Mouse (Mus musculus) ZHBTc4 (cell line): ENCODE measurements around the gene Kcnh5.

ENCODE experiments used
- DNase-seq: peaks from one replicate; pipeline ENCODE4 v3.0.0-alpha.2; 2011; ENCODE audit warnings: low read depth, low spot score

The Kcnh5 gene

DNA sequence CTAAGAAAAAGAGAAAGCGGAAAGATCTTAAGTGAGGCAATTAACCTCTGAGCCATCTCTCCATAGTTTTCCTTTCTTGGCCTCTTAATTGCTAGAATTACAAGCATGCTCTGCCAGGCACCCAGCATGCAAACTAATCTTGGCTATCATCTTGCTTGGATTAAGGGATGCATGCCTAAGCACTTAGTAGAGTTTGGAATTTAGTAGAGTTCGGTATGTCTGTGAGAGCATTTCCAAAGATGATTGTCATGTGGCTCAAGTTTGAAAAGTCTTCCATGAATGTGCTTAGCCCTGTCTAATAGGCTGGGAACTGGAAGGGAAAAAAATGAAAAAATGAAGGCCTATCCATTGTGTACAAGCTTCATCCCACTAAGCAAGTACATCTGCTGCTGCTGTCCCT, 224.5 kb downstream of the Kcnh5 start:
- no peak for DNase-seq

DNA sequence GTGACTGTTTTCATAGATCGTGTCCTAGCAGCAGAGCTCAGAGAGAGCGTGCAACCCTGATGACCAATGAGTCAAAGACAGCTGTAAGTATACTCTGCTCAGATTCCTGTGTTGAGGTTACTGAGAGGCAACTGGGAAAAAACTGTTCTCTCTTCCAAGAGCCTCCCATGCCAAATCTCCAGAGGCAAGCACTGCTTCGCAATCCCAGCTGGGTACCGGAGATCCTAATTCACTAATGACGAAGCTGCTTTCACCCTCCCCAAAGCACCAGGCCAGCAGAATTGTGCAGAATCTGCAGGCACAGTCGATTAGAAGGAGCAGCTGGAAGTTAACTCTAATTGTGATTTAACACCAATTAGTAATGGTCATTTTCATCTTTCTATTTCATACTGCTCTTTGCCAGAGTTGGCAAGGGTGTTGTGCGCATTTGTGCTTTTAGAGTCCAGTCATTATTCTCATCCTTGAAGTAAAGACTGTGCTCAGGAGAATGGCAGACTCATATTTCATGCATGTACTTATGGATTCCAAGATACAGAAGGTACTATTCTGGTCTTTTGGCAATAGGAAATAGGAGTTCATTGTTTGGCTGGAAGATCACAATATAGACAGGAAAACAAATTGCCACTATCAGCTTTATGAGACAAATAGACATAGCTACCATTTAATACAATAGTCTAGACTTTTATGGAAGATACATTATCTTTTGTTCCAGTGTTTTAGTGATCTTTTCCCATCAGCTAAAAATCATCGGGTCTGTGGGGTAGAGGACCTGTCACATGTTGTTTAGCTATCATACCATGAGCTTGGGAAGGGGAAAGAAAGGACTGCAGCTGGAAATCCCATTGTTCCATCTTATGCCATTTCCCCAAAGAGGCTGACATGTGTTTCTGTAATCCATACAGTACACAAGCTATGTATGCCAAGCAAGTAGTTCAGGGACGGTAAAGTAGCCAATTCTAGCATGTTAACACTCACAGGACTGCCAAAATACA, 225.7 kb downstream of the Kcnh5 start:
- no peak for DNase-seq

DNA sequence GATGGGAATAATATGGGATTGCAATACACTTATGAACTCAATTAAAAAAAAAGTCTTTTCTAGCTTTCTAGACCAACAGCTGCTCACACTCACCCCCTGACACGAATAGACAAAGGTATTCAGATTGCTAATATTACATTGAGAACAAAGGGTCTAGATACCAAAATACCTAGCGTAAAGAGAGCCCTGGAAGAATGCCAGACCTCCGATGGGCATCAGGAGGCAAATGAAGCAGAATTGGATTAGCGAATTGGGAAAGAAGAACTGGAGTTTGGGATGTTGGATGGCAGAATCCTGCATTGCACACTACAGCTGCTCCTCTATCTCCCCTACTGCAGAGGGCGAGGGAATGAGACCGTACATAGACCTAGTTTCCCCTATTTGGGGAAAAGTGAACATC, 275.8 kb downstream of the Kcnh5 start:
- DNase-seq = no peak

DNA sequence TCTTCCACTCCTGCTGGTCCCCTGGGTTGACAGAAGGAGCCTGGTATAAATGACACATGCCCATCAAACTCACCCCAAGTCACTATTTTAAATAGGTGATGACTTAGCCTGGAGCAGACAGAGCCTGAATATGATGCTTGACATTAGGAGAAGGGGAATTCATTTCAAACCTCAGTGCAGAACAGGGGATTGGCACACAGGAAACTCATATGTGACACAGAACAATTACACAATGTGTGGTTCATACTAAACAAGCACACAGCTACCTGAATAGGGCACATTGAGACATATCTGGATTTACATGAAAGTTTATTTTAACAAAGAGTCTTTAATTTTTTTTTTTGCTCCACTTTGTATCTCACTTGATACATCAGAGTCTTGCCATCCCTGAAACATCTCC, 276.4 kb downstream of the Kcnh5 start:
- DNase-seq = no peak

DNA sequence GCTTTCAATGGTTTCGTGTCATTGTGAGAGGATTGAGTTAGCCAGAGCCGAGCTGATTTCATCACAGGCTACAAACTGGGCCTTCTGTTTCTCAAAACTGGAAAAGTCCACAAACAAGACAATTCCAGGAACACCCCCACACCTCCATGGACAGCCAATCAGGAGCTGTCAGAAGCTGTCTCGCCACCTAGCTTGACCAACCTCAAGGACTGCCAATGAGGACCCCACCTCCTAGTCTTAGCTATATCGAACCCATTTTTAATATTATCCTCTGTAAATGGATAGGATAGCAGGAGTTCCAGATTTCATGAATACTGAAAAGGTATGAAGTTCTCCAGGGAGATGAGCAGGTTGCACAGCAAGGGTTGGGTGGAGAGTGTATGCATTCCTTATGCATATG, 278.1 kb downstream of the Kcnh5 start:
- no peak for DNase-seq

DNA sequence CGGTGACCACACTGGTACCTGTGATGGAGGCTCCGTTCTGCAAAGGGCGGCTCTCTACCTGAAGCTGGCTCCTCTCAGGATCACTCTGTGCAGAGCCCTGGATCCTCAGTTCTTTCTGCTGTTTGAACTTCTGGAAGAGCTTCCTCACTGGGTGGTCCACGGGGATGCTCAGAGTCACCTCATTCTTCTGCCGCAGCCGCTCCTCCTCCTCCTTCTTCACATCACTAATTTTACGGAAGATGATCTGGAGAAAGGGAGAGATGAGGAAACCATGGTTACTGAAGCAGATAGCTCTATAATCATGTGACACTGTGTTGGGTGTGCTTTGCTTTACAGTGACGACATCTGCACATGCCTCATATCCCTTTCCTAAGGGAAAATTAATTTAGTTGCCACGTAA, 278.9 kb downstream of the Kcnh5 start:
- DNase-seq = no peak

DNA sequence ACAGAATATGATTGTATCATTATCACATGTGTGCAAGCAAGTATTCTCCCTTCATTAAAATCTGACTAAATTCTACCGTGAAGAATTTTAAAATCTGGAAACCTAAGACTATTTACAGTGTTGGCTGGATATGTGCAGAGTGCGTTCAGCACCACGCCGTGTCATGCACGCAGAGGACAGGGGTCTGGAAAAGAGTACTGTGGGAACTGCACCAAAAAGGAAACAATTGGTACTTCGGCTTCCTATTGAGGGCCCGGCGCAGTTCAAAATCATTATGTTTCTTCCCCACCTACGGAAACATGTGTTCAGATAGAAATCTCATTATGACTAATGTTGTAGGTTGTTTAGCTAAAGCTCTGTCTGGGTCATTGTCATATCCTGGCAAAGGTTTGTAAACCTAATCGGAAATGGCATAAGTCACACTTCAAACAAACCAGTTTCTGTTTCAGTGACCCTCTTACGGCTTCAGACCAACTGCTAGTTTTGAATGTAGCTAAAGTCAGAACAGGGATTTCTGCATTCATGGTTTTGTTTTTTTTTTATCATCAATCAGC, 282.2 kb downstream of the Kcnh5 start:
- no peak for DNase-seq

DNA sequence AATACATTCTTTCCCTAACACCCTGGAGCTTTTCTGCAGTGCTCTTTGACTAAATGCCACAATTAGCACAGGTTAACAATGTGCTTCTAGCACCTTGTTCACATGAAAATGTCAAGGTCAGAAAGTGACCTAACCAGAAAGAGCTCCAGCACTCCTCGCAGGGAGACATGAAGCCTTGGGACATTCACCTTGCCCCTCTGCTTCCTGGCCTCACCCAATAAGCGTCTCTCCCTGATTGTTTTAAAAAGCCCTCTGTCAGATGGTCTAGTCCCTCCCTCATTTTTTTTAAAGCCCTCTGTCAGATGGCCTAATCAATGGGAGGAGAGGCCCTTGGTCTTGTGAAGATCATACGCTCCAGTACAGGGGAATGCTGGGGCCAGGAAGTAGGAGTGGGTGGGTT, 287.7 kb downstream of the Kcnh5 start:
- DNase-seq = peak; percentile 70

DNA sequence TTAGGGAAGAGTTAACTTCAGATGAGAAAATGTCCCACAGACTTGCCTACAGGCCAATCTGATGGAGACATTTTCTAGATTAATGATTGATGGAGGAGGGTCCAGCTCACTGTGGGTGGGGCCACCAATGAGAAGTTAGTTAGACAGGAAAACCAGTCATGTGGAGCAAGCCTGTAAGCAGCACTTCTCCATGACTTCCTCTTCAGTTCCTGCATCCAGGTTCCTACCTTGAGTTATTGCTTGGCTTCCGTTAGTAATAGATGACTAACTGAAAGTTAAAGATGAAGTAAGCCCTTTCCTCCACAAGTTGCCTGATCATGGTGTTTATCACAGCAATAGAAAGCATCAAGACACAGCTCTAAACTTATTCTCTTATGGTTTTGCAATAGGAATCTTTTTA, 290.1 kb downstream of the Kcnh5 start:
- no peak for DNase-seq

DNA sequence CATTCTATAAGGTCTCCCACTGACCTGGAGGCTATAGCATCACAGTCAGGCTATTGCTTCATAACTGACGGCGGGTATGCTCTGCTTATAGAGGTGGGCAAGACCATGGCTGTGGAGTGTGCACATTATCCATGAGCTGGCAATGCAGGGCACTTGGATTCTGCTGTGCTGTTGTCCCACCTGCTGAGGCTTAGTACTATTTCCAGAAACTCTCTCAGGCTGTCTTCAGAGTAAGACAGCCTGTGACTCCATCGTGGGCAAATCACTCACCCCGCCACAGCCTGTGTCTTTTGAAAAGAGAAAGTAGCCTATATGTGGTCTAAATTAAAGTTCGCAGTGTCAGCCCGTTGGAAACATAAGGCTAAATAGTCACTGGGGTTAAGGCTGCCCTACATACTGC, 295.8 kb downstream of the Kcnh5 start:
- no peak for DNase-seq

DNA sequence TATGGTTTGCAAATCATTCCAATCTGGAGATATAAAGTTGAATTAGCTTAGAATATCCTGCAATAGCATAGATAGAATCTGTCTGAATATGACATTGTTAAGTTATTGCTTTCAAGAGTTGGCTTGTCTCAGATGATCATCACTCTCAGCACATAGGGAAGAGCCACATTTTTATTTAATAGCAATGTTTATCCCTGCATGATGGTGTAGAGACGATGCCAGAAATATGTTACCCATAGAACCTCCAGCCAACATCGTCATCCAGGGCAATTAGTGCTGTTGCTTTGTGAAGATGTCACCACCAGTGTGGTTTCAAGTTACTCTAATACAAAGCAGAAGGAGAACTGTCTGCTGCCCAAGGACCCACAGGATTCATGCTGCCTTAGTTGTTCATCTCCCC, 321.5 kb downstream of the Kcnh5 start:
- no peak for DNase-seq

DNA sequence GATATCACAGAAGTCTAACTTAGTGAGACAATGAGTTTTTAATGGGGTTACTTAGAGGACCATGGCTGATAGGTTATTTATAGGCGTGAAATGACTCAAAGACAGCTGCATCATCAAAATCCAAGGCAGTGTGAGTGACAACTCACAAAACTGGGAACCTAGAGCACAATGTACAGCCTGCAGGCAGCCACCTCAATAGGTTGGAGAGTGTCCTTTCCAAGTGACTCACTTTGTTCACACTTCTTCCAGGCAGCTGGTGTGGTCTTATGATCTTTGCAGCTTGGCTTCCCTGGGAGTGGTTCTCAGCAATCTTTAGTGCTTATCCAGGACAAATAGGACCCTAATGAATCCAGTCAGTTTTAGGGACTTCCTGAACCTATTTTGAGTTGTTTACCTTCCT, 322.9 kb downstream of the Kcnh5 start:
- no peak for DNase-seq

DNA sequence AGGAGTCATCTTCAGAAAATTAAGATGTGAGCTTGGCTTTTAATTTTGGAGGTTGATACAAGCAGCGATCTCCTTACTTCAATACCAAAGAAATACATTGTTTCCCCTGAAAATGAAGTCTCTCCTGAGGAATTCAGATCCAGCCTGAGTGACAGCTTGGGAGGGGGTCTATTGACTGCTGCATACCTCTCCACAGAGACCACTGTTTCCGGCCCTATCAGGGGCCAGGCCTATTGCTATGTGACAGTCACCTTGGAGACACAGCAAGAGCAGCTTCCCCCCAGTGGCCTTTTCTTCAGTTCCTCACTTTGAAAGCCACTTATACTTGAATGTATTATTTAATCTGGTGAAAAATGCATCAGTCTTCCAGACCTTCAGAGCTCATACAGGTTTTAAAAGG, 326.8 kb downstream of the Kcnh5 start:
- DNase-seq = no peak

DNA sequence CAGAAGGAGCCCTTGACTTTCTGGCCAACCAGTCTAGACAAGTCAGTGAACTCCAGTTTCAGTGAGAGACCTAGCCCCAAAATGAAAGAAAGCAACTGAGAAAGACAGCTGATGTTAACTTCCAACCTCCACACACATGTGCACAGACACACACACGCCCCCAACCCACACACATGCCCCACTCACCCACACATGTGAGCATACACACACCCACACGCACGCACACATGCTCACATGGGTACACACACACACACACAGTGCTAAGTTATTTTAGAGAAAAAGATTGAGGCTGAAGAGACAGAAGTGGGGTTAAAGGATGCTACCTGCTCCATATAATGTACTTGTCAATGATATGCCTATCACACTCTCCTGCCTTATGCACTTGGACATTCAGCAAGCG, 327.2 kb downstream of the Kcnh5 start:
- no peak for DNase-seq

DNA sequence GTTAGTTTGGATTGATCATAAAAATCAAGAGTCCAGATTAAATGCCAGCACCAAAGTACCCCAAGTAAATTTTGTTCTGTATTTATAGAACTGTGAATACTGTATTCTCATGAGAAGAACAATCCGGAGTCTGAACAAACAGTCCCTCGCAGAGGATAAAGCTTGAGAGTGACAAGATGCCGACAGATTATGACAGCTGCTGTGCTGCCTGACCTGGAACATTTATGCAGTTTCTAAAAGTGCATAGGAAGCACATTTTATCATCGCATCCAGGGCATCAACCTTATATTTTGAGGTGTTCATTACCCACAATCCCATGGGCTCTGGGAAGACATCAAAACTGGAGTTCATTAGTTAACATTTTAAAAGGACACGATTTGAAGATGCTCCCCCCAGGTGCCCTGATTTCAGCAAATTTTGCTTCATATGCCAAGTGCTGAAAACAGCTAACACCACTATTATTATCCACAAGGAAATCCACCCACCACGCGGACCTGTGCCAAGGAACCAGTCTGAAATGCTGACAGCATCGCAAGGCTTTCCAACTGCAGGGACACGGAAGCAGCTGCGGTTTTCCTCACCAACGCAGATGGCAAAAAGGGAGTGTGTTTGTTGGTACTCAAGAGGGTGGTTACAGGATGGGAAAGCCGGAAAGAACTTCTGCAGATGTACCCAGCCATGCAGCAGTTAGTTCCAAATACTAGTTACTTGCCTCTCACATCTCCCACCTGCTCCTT, 328.4 kb downstream of the Kcnh5 start:
- no peak for DNase-seq
